Mouse (Mus musculus) neural tube, embryonic 14.5 days (tissue): Measurements from ENCODE around the gene Slc1a4. TPM values are rescaled to one million over a fixed set of nuclear protein-coding genes. Genes with fewer than 3 reads are reported as not detected.

Experiments
- ATAC-seq: fragments of 200-750 bp; cut with Nextera tagmentation; 2 replicates; pipeline ENCODE4 v1.8.0; 2017; ENCODE audit warnings: low read depth, mild to moderate bottlenecking, moderate TSS enrichment, moderate library complexity
- H3K27ac ChIP-seq: fragments of 300-500 bp; sonication (generic); 2 replicates; pipeline ENCODE4 v1.5.1; 2014; ENCODE audit warnings: low read depth, mild to moderate bottlenecking, control low read depth, low read length, moderate library complexity, mixed read lengths
- H3K27me3 ChIP-seq: fragments of 300-500 bp; sonication (generic); 2 replicates; pipeline ENCODE4 v1.6.1; 2014; ENCODE audit warnings: low read length; ENCODE audit not compliant: control insufficient read depth, insufficient read depth
- H3K36me3 ChIP-seq: fragments of 300-500 bp; sonication (generic); 2 replicates; pipeline ENCODE4 v1.6.1; 2014; ENCODE audit warnings: low read length, mixed read lengths; ENCODE audit not compliant: control insufficient read depth, insufficient read depth
- H3K4me1 ChIP-seq: fragments of 300-500 bp; sonication (generic); 2 replicates; pipeline ENCODE4 v1.6.1; 2014; ENCODE audit warnings: low read length; ENCODE audit not compliant: control insufficient read depth, insufficient read depth
- H3K4me2 ChIP-seq: fragments of 300-500 bp; sonication (generic); 2 replicates; pipeline ENCODE4 v1.6.1; 2014; ENCODE audit warnings: mild to moderate bottlenecking, low read depth, low read length, control low read depth
- H3K4me3 ChIP-seq: fragments of 300-500 bp; sonication (generic); 2 replicates; pipeline ENCODE4 v1.5.1; 2014; ENCODE audit warnings: low read depth, low read length, control low read depth, mixed read lengths
- H3K9ac ChIP-seq: fragments of 300-500 bp; sonication (generic); replicated peaks from 2 replicates; pipeline ENCODE4 v1.6.1; 2014; ENCODE audit warnings: low read depth, mild to moderate bottlenecking, control low read depth, low read length, mixed read lengths
- H3K9me3 ChIP-seq: fragments of 300-500 bp; sonication (generic); 2 replicates; pipeline ENCODE4 v1.6.1; 2016; ENCODE audit warnings: low read length; ENCODE audit not compliant: control insufficient read depth
- WGBS: fragments of 180-500 bp; shearing (Covaris S2); extraction: QIAGEN DNeasy Blood & Tissue Kit; methylation state at CpG from one replicate; pipeline ENCODE4 v1.1.7; 2014; 5-methylcytosine and 5-hydroxymethylcytosine counted together
- polyA plus RNA-seq: library from polyadenylated mRNA; unstranded; fragments of >200 nt; fragmentation: Nextera tagmentation; extraction: Ambion mirVana; gene quantifications from 2 replicates; pipeline ENCODE4 v1.2.1, GENCODE M21; 2014

The Slc1a4 gene
- polyA plus RNA-seq, 1 experiment from 2014 or later: 56.9 TPM

- Histone ChIP-seq H3K9me3 (no peaks in the 10 kb centered on the region), H3K4me2 (no peak overlapping the region), H3K36me3 (no peaks in the 10 kb centered on the region), H3K4me3 (no peak overlapping the region), H3K27me3 (no peaks in the 10 kb centered on the region), H3K4me1 (no peaks in the 10 kb centered on the region), H3K27ac (no peak overlapping the region), H3K9ac (no peak overlapping the region)
- WGBS: 81% methylated on average over 5 of the region's 5 CpGs
- no peak for ATAC-seq
These were observed 51.5 kb downstream of the Slc1a4 start for GRCm38 (mm10) chr11:20280982-20281381.

GRCm38 (mm10) chr11:20278702-20279101 lies 53.8 kb downstream of the Slc1a4 start:
- no peaks in the 10 kb centered on the region for H3K4me1 ChIP-seq
- no peak overlapping the region for H3K4me3 ChIP-seq
- H3K27me3 ChIP-seq: no peaks in the 10 kb centered on the region
- WGBS: 54% methylated on average over 5 of the region's 5 CpGs
- H3K27ac ChIP-seq: no peak overlapping the region
- no peaks in the 10 kb centered on the region for H3K36me3 ChIP-seq
- ATAC-seq: no peak
- no peaks in the 10 kb centered on the region for H3K9me3 ChIP-seq
- H3K4me2 ChIP-seq: no peak overlapping the region
- no peak overlapping the region for H3K9ac ChIP-seq

GRCm38 (mm10) chr11:20277106-20277505 lies 55.4 kb downstream of the Slc1a4 start:
- Histone ChIP-seq H3K4me1 (no peaks in the 10 kb centered on the region), H3K4me2 (no peak overlapping the region), H3K9ac (no peak overlapping the region), H3K4me3 (no peak overlapping the region), H3K27ac (no peak overlapping the region), H3K36me3 (no peaks in the 10 kb centered on the region), H3K27me3 (no peaks in the 10 kb centered on the region), H3K9me3 (no peaks in the 10 kb centered on the region)
- ATAC-seq: no peak
- 72% methylated on average over 2 of the region's 2 CpGs for WGBS

- ATAC-seq: no peak
- Histone ChIP-seq H3K27ac (no peak overlapping the region), H3K36me3 (no peaks in the 10 kb centered on the region), H3K4me3 (no peak overlapping the region), H3K9ac (no peak overlapping the region), H3K27me3 (no peaks in the 10 kb centered on the region), H3K9me3 (no peaks in the 10 kb centered on the region), H3K4me2 (no peak overlapping the region), H3K4me1 (no peaks in the 10 kb centered on the region)
- WGBS: 80% methylated on average over 2 of the region's 2 CpGs
These were observed 56.5 kb downstream of the Slc1a4 start for GRCm38 (mm10) chr11:20275974-20276373.

- Histone ChIP-seq H3K9me3 (no peaks in the 10 kb centered on the region), H3K4me1 (no peaks in the 10 kb centered on the region), H3K4me2 (no peak overlapping the region), H3K27me3 (no peaks in the 10 kb centered on the region), H3K4me3 (no peak overlapping the region), H3K36me3 (no peaks in the 10 kb centered on the region), H3K9ac (no peak overlapping the region), H3K27ac (no peak overlapping the region)
- ATAC-seq: no peak
- WGBS: 93% methylated on average over 6 of the region's 6 CpGs
These were observed 62.6 kb downstream of the Slc1a4 start for GRCm38 (mm10) chr11:20269885-20270284.

GRCm38 (mm10) chr11:20262628-20263380 lies 69.7 kb downstream of the Slc1a4 start:
- Histone ChIP-seq H3K9me3 (no peaks in the 10 kb centered on the region), H3K27ac (no peak overlapping the region), H3K4me1 (no peaks in the 10 kb centered on the region), H3K9ac (no peak overlapping the region), H3K4me2 (no peak overlapping the region), H3K36me3 (no peaks in the 10 kb centered on the region), H3K27me3 (no peaks in the 10 kb centered on the region), H3K4me3 (no peak overlapping the region)
- peak; percentile 58; the same call in 1 of the 2 replicates for ATAC-seq
- 60% methylated on average over 8 of the region's 8 CpGs for WGBS

GRCm38 (mm10) chr11:20254791-20255190 lies 77.7 kb downstream of the Slc1a4 start:
- Histone ChIP-seq H3K4me1 (no peaks in the 10 kb centered on the region), H3K4me2 (no peak overlapping the region), H3K36me3 (no peaks in the 10 kb centered on the region), H3K9ac (no peak overlapping the region), H3K9me3 (no peaks in the 10 kb centered on the region), H3K27ac (no peak overlapping the region), H3K27me3 (no peaks in the 10 kb centered on the region), H3K4me3 (no peak overlapping the region)
- no peak for ATAC-seq
- 88% methylated on average over 4 of the region's 4 CpGs for WGBS

GRCm38 (mm10) chr11:20253088-20253487 lies 79.4 kb downstream of the Slc1a4 start:
- no peaks in the 10 kb centered on the region for H3K9me3 ChIP-seq
- H3K27me3 ChIP-seq: no peaks in the 10 kb centered on the region
- no peak for ATAC-seq
- H3K27ac ChIP-seq: no peak overlapping the region
- peaks cover 5% of the 10 kb centered on the region; the same call in 1 of the 2 replicates for H3K4me1 ChIP-seq
- H3K4me3 ChIP-seq: no peak overlapping the region
- H3K4me2 ChIP-seq: no peak overlapping the region
- no peak overlapping the region for H3K9ac ChIP-seq
- no peaks in the 10 kb centered on the region for H3K36me3 ChIP-seq
- 82% methylated on average over 2 of the region's 2 CpGs for WGBS
